Mouse (Mus musculus) layer of hippocampus, adult 9-11 months (tissue): Measurements from ENCODE around the gene Arid3c.

Experiments used
- DNase-seq: peaks from one replicate; pipeline ENCODE4 v3.0.0; 2022

The Arid3c gene

DNA sequence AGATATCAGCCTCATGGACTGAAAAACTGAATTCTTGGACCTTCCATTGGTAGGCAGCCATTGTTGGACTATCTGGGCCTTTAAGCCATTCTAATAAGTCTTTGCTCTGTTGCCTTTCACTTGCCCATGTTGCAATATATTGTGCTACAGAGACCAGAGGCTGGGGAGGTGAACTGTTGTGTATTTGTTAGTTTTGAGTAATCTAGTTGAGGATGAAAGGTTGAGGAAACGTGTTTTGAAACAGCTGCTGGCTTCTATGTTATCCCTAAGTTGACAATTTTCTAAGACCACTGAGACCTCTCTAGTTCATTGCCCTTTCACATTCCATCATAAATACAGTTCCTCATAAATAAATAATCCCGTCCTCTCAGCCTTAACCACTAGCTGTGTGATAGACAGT lies 13.2 kb upstream of the Arid3c start:
- DNase-seq = no peak

DNA sequence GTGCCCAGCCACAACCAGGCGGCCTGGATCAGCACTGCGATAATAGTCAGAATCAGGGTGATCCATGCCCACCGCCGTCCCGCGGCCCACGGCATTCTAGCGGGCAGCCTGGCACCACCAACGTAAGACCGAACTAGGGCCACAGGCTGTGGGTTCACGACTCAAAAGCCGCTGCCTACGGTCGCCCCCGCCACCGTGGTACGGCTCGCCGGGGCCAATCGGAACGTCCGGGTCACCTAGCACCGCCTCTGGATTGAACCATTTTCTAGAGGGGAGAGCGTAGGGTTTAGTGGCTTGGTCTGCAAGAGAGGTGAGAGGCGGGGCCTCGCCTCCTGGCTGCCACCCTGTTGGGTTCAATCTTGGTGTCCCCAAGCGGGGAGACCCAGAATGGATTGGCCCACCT lies 10.2 kb upstream of the Arid3c start:
- peak; percentile 95 for DNase-seq

DNA sequence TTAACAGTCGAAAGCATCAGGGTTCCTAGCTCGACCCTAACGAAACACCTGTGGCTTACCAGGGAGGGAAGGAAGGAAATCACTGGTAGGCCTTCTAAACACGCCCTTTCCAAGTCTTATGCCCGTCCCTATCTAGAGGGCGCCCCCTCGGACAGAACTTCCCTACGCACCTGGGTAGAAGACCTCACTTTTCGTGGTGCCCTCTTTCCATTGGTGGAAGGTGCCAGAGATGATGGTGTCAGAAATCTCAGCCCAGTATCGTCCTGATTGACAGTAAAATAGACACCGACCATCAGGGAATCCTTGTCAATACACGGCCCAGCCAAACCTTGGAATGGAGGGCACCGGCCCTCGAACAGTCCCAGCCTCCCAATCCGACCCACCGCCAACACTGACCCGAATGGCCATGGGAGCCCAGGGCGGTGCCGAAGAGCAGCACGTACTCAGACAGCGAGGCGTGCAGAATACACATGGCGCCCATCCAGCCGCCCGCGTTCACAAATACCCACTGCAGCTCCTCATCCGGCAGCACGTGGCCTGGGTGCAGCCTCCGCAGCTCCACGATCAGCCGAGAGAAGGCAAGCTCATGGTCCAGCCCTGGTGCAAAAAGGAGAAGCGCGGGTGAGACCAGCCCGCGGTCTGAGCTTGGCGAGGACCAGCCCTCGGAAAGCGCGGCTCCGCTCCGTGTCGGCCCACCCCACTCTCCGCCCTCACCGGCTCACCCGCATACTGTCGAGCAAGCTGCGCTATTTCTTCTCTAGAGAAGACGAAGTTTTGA lies 9.6 kb upstream of the Arid3c start:
- peak; percentile 82 for DNase-seq

DNA sequence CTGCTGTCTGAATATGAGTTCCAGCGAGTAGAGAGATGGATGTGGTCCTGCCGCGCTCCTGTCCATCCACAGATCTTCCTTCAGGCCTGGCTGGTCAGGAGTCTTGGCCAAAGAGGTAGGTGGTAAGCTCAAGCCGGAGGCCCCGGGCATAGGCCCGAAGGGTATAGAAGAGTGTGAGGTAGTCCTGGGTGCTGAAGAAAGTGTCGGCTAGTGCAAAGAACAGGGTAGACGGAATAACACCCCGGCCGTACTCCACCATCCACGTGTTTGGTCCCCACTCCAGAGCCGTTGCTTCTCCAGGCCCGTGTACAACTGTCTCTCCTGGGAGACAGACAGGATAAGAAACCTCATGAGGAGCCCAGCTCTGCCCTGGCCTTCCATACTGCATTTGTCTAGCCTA lies 8.3 kb upstream of the Arid3c start:
- DNase-seq = no peak

DNA sequence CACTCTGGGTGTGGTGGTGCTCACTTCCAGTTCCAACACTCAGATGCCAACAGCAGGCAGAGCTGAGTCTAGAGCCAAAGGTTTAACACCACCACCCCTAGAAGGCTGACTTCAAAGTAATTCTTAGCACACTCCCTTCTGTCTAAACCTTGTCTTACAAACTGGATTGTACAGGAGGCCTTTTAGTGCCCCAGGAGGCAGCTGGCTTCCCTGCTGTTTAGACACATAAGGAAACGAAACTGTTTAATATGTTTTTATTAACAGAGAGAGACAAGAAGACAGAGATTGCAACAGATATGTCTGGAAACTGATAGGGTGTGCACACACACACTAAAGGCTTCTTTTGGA lies 7.3 kb upstream of the Arid3c start:
- DNase-seq = no peak

DNA sequence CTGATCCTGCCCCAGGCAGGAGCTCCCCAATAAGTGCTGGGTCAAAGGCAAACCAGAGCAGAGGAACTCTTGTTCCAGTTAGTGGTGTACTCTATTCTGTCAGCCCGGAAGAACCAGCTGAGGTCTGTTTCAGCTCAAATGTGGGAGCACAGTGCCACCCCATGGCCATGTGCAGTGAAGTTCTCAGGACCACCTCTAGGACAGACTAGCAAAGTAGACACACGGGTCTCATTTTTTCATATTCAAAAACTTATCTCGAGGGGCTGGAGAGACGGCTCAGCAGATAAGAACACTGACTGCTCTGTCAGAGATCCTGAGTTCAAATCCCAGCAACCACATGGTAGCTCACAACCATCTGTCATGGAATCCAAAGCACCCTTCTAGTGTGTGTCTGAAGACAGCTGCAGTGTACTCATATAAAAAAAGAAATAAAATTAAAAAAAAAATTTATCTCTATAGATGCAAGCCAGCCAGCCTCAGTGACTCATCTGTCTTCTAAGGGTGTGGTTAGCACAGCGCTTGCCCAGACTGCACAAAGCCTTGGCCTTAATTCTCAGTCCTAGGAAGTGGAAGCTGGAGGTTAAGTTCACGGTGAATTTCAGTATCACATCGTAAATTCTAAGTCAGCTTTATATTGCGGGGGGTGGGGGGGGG lies 6.8 kb upstream of the Arid3c start:
- peak; percentile 78 for DNase-seq

DNA sequence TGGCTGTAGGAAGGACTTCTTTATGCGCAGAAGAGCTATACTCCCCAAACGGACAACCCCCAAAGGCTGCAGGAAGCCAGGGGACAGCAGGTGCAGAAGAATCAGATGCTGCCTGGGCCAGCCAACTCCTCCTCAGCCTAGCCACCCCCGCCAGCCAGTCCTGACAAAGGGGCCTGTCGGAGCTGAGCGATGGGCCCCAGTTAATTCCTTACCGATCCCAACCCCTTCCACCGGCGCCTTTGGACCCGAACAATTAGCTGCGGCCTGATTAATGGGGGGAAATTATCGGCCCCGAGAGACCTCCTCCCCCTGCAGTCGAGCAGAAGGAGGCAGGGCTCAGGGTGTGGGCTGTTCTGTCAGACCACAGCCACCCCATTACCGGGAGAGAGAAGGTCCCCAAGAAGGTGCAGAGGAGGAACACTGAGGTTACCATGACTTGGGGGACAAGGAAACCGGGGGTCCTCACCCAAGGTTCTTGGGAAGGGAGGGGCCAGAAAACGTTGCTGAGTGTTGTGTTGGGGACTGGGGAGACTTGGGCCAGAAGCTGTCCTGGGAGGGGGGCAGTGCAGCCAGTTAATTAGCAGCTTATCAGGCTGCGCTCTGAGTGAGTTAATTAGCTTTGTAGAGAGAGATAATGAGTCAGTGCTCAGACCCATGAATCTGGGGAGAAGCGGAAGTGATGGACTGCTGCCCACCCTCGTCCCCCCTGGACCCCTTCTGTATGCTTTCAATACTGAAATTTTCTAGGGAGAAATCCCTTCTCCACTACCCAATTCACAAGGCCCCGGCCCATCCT lies 3.9 kb downstream of the Arid3c start:
- no peak for DNase-seq

DNA sequence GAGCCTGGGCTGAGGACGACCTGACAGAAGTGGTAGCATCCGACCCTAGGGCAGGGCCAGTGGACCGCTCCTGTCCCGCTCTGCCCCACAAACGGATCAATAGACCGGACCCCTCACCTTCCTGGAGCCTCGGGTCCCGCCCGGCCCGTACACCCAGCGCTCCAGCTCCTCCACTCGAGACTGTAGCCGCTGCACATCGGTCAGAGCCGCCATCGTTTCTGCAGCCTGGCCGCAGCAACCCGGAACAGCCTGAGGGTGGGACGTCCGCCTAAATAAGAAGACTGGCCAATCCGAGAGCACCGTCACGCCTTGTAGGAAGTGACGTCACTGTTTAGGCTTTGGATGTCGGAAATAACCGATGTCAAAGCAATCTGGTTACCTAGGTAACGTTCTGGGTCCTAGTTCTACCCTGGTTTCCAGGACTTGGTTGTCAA lies 8.0 kb downstream of the Arid3c start, which contains the start of gene Dctn3:
Gene Dctn3, minus strand, starts transcription at position 253 of the 434 bp plus-strand sequence.
- peak; percentile 97 for DNase-seq

DNA sequence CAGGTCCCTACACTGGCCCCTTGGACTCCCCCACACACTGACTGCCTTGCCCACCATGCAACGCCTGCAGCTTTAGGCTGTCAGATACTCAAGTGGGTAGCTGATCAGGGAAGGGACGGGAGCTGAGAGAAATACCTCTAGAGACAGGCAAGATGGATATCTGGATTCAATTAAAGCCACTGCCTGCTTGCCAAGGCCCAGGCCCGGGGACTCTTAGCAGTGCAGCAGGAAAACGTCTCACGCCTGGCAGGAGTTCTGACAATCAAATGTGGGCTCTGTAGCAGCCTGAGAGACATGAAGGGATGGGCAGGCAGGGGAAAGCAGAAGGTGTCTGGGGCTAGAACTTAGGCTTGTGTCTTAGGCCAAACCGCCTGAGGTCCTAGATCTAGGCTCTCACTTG lies 14.1 kb downstream of the Arid3c start:
- DNase-seq = no peak

DNA sequence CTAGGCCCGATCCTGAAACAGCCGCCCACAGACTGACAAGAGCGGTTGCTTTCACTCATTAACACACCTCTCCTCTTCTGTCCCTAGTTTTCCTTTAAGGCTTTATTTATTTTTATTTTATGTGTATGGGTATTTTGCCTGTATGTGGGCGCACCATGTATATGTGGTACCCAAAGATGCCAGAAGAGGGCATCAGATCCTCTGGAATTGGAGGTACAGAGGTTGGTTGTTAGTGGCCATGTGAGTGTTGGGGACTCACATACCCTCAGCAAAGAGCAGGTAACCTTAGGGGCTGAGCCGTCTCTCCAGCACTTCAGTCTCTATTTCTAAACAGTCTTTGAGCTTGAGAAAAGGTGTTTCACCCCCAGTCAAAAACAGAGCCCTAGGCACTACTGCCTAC lies 15.3 kb downstream of the Arid3c start:
- peak; percentile 55 for DNase-seq

DNA sequence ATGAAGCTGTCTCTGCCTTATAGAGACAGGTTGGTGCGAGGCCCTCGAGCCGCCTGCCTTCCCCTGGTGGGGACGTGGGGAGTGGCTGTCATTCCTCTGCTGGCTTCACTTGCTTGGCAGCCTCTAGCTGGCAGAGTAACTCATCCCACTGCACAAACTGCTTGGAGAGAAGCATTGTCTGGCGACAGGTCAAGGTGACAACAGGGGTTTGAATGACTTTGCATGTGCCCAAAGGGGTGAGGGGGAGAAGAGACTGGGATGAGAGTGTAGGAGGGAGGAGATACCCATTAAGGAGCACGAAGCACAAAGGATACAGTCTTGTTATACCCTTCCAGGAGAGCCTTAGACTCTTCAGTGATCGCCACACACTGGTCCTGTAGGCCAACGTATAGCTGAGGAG lies 15.9 kb downstream of the Arid3c start:
- DNase-seq = no peak

DNA sequence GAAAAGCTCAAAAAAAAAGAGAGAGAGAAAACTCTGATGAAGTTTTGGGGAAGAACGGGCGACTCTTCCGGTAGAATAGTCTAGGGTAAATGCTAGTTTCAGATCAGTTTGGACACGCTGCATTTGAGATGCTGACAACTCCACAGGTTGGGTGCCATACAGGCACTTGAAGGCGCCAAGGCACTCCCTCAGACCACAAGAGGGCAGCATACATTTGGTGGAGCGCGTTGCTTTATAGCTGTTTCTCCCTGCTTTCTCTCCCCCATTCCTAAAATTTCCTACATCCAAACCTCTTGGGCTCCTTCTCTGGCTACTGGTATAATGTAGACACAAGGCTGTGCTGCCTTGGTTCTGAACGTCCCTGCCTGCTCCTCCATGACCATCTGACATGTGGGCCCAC lies 16.7 kb downstream of the Arid3c start:
- peak; percentile 71 for DNase-seq

DNA sequence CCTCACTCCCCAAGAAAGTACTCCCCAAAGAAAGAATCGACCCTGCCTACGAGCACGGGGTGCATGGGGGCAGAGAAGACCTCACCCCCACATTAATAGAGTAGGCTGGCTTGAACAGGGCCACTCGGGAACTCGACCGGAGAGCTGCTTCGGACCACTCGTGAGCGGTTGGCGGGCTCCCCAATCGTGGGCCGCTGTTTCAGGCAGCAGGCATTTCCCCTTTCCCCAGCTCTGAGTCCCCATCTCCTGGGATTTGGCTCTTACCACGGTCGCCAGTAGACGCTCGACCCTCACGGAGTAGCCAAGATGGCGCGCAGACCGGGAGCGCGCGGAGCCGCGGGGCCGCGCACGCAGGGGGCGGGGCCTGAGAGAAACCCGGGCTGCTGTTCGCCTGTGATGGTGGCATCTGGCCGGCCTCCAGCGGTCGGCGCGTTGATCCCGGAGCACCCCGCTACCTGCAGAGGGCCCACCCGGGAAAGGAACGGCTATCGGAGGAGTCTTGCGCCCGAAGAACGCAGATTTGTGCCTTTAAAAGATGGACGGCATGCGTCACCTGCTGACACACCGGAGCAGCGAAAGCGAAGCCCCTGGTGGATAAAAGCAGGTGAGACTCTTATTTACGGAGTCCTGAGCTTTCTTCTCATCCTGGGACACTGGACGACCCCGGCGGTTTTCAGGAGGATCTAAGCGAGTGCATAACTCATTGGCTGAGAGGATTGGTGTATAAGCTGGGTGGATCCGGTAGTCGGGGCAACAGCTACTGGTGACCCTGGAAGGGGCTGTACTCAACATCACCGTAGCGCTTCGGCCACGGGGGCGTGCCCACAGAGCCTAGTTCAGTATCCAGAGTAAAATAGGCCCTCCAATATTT lies 17.5 kb downstream of the Arid3c start, which contains the start of gene Rpp25l:
Gene Rpp25l, minus strand, starts transcription at position 338 of the 871 bp plus-strand sequence.
- peak; percentile 76 for DNase-seq

DNA sequence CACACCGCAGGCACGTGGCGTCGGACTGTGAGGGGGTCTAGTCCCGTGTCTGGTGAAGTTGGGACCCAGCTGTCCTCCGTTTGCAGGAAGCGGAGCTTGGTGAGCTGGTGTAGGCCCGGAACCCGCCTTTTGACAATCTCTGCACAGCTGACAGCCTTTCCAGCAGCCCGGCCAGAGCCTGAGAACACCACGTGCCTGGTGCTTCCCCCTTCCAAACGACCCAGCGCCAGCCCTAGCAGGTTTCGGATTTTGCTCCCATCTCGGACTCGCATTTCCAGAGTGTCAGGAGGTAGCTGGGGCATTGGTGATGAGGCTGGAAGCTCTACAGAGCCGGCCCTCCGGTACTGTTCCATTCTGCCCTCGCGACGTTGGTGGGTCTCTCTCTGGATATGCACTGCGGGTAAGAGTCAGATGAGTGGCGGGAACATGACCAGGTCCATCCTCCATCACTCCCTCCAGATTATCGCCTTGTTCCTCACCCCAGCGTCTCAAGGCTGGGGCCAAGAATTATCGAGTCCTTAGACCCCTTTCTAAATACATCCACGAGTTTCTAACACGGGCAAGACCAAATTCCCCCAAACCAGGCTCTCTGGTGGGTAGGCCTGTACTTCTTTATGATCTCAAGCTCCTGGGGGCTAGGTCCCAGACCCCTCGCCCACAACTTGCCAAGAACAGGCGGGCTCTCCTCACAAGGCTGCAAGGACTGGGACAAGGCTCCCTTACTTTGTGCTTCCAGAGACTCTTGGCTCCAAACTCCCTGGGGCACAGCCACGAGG lies 18.3 kb downstream of the Arid3c start:
- no peak for DNase-seq

DNA sequence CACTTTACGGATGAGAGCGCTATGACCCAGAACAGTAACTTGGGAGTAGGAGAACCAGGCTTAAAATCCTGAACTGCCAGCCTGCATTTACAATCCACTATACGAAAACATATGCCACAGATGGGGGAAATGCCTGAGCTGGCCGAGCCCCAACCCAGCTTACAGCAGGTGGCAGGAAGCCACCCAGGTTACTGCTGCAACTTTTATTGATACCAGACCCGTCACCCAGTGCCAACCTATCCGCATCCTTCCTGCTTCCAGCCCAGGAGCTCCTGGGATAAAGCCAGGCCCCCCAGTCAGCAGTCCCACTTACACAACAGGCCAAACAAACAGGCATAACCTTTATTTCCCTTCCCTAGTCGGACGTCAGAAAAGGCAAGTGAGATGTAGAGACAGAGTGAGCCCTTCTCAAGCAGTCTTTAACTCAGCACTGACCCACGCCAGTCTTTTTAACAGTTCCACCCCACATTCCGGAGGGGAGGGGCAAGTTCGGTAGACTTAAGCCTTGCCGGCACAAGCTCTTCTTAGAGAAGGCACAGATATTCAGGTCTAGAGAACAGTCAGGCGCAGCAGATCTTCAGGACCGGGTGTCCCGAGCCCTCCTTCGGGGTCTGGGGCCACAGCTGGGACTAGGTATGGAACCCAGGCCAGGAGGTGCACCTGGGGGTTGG lies 19.1 kb downstream of the Arid3c start:
- DNase-seq = peak; percentile 48

DNA sequence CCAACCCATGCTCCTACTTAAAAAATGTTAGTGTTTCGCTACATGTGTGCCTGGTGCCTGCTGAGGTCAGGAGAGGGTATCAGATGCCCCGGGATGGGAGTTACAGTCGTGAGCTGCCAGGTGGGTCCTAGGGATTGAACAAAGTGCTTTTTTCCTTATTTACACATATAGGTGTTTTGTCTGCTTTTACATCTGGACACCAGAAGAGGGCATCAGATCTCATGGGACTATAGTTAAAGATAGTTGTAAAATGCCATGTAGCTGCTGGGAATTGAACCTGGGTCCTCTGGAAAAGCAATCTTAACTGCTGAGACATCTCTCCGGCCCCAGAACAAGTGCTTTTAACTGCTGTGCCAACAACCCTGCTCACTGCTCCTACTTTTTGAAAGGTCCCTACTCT lies 20.7 kb downstream of the Arid3c start:
- DNase-seq = no peak

DNA sequence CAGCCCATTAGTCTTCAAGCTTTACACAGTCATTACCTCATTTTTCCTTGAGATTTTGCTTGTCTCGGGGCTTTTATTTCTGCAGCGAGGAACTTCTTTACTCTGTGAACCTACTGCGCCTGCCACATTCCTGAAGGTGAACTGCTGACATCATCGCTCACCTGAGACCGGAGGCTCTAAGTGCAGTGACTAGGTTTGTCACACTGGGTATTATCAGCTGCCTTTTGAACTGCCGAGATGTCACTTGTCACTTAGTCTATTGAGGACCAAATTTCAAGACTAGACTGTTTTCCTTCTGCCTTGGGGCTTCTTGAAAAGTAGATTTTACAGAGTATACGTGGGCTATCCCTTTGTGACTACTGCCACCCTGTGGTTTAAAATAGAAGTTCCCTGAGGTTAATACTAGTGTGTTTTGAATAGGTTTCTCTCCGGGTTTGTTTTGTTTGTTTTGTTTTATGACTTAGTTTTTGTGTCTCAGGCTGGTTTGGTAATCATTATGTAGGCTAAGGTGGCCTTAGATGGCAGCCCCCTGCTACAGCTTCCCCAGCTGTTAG lies 22.7 kb downstream of the Arid3c start:
- DNase-seq = no peak

DNA sequence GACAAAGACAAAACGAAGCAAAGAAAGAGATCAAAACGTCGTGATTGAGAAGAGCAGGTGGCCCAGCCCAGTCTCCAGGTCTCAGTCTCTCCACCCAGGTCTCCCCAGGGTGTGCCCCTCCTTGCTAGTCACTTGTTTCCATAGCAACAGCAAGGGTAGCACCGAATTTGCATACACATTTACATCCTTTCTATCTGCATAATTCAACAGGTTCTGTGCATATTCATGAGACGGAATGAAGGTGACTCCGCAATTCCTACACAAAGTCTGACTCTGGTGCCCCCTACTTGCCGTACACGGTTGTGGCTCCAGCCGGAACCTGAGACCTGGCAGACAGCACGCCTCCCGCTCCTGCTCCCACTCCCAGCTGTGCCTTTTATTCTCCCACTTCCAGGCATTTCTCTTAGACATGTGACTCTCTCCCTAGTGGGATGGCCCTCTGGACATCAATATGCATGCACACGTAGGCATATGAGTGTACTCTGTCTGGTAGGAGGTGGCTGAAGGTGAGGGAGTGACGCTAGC lies 23.9 kb downstream of the Arid3c start:
- DNase-seq = peak; percentile 64

DNA sequence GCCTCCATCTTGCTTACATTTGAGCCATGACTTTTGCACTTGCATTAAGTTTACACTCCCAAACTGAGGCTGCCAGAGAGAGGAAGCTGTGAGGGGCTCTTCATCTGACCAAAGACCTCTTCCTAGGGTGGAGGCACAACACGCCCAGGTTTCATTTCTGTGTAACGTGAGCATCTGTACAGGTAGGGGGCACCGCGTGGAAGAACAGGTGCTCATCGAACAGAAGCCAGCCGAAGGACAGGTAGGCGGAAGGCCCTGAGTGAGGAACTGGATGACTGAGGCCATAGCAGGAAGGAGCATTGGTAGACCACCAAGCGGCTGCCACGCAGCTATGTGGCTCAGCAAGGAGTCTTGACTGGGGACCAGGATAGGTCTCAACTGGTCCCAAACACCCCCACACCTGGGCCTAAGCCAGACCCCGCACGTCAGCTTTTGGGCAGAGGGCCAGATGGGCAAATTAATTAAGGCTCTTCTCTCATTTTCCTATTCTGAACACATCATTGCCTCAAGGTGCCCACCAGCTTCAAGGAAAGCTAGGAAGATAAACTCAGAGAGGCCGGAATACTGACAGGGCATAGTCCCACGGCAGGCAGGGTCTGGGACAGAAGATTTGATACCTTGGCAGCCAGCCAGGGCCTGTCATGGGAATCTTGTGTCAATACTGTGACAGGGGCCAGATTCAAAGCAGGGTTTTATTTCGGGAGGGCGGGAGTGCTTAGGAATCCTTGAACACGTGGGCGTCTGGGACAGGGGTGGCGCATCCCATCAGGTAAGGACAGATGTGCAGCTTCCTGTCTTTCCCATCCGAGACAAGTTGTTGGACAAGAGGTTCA lies 24.8 kb downstream of the Arid3c start:
- DNase-seq = no peak

DNA sequence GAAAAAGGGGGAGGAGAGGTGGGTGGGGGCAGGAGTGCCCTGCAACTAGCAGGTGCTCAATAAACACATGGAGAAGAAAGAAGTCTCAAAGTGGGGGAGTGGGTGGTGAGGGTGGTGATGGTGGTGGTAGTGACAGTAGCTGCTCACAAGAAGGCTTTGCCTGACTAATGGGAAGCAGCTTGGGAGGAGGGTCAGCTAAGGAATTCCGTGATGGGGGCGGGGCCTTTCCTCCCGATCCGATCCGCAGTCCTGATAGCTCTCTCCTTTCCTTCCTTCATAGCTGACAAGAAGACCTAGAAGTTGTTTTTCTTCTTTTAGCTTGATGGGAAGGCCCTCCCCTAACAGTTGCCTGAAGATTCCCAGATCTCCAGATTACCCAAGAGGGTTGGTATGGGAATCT lies 26.3 kb downstream of the Arid3c start:
- no peak for DNase-seq
